ENCODE assay signal across 30 mouse cellular contexts in the genomic region with DNA sequence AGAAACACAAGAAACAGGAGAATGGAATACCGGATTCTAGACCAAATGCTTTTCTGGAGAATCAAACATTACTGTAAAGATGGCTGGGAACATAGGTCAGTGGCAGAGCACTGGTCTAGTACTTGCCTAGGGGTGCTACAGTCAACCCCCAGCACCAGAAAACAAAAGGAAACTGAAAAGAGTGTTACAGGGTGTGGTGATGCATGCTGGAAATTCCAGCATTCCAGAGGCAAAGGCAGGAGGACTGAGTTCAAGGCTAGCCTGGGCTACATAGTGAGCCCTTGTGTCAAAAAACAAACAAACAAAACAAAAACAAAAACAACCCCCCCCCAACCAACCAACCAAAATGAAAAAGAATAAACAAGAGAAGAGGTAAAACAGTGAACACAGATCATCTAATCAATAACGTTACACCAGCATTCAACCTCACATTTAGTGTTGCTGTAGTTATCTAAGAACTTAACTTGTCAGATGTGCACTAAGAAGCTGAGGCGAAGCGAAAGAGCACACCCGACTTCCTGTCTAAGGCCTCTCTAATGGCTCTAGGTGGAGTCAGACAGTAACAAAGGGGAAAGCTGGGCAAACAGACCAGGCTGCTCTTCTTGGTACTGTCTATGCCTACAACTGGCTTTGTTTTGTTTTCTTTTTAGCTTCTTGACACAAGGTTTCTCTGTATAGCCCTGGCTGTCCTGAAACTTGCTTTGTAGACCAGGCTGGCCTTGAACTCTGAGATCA. TPM values are rescaled to one million over a fixed set of nuclear protein-coding genes. Genes with fewer than 3 reads are reported as not detected.
"Had no signal": no experiment of that assay in that cellular context is flagged by ENCODE, and none has a peak within 500 bp of the region (broad histone marks: within the 10 kb centered on the region; RNA-seq: fewer than 3 reads in every experiment).

No protein-coding gene starts in this region.

- H3K27me3 ChIP-seq: limb, embryonic 13.5 days; liver, embryonic 12.5 days; liver, embryonic 15.5 days; lung, embryonic 15.5 days; megakaryocyte, embryonic 14.5 days; neural tube, embryonic 12.5 days; neural tube, embryonic 15.5 days had no signal

- H3K4me1 ChIP-seq: limb, embryonic 10.5 days; limb, embryonic 13.5 days; liver, embryonic 12.5 days; liver, embryonic 15.5 days; lung, embryonic 15.5 days had no signal

- DNase-seq: kidney, adult 2 months; kidney, postnatal 14 days; layer of hippocampus, adult 9-11 months; liver; lung, adult 18-20 months; lung, postnatal 10 days; lung, postnatal 36 days; midbrain, embryonic 14.5 days; right cerebral cortex, adult 18-20 months; right cerebral cortex, postnatal 14 days; right cerebral cortex, postnatal 4 days; thymus, adult 2 months; thymus, postnatal 25 days had no signal

- ATAC-seq: liver, embryonic 12.5 days had no signal

- H3K27ac ChIP-seq: layer of hippocampus, adult 2 months; limb, embryonic 10.5 days; limb, embryonic 13.5 days; liver, embryonic 12.5 days; liver, embryonic 15.5 days; lung, embryonic 15.5 days; midbrain, embryonic 10.5 days; neural tube, embryonic 12.5 days; neural tube, embryonic 15.5 days; stomach, postnatal 0 days had no signal

- H3K4me3 ChIP-seq: layer of hippocampus, adult 2 months; limb, embryonic 10.5 days; limb, embryonic 13.5 days; liver, embryonic 12.5 days; liver, embryonic 15.5 days; lung, embryonic 15.5 days; megakaryocyte, embryonic 14.5 days; midbrain, embryonic 10.5 days; neural tube, embryonic 12.5 days; neural tube, embryonic 15.5 days had no signal

- H3K36me3 ChIP-seq: lung, embryonic 15.5 days; neural tube, embryonic 15.5 days had no signal

- H3K4me2 ChIP-seq: limb, embryonic 13.5 days; liver, embryonic 12.5 days; liver, embryonic 15.5 days; lung, embryonic 15.5 days; neural tube, embryonic 12.5 days; neural tube, embryonic 15.5 days had no signal

- H3K9ac ChIP-seq: limb, embryonic 13.5 days; liver, embryonic 12.5 days; liver, embryonic 15.5 days; lung, embryonic 15.5 days; neural tube, embryonic 12.5 days; neural tube, embryonic 15.5 days had no signal

- H3K9me3 ChIP-seq: limb, embryonic 10.5 days; limb, embryonic 13.5 days; liver, embryonic 12.5 days; liver, embryonic 15.5 days; lung, embryonic 15.5 days; megakaryocyte, embryonic 14.5 days; midbrain, embryonic 10.5 days; neural tube, embryonic 12.5 days; neural tube, embryonic 15.5 days had no signal

RNA-seq across cellular contexts. Expression of a gene that starts 44.4 kb away (rescaled TPM):
- total RNA-seq: layer of hippocampus, adult 2 months; layer of hippocampus, postnatal 25 days; left cerebral cortex, postnatal 25 days; midbrain, postnatal 0 days had no signal
- polyA plus RNA-seq: kidney, adult 2 months; kidney, embryonic 16.5 days; large intestine, adult 2 months; limb, embryonic 10.5 days; limb, embryonic 13.5 days; liver, embryonic 12.5 days; liver, embryonic 15.5 days; lung, embryonic 15.5 days; midbrain, embryonic 10.5 days; midbrain, embryonic 14.5 days; midbrain, postnatal 0 days; neural tube, embryonic 12.5 days; neural tube, embryonic 15.5 days; stomach, embryonic 14.5 days; stomach, postnatal 0 days; thymus, adult 2 months had no signal
